Mouse (Mus musculus): ENCODE results near the gene Mmp15.
"Not testable (repeated sequence)": the region's sequence is repeated elsewhere in the genome, so short reads cannot be mapped to it uniquely, and the experiment has no call there.

The Mmp15 gene

GRCm38 (mm10) chr8:95378928-95379327 is 26.9 kb downstream of the Mmp15 start:
- not testable (repeated sequence) for DNase-seq

GRCm38 (mm10) chr8:95380953-95381352 is 28.9 kb downstream of the Mmp15 start:
- DNase-seq: no peak

GRCm38 (mm10) chr8:95381595-95381994 is 29.5 kb downstream of the Mmp15 start:
- no peak for DNase-seq

GRCm38 (mm10) chr8:95384501-95384900 is 32.4 kb downstream of the Mmp15 start:
- DNase-seq: no peak

- no peak for DNase-seq
Observed at GRCm38 (mm10) chr8:95386037-95386436, 34.0 kb downstream of the Mmp15 start.

- DNase-seq: no peak
Observed at GRCm38 (mm10) chr8:95387221-95387620, 35.2 kb downstream of the Mmp15 start.

- no peak for DNase-seq
Observed at GRCm38 (mm10) chr8:95387936-95388335, 35.9 kb downstream of the Mmp15 start.

- no peak for DNase-seq
Observed at GRCm38 (mm10) chr8:95390312-95390711, 38.2 kb downstream of the Mmp15 start.

GRCm38 (mm10) chr8:95391101-95391500 is 39.0 kb downstream of the Mmp15 start:
- DNase-seq: no peak

GRCm38 (mm10) chr8:95392604-95393003 is 40.5 kb downstream of the Mmp15 start:
- DNase-seq: no peak

- no peak for DNase-seq
Observed at GRCm38 (mm10) chr8:95395186-95395918, 43.3 kb downstream of the Mmp15 start.

GRCm38 (mm10) chr8:95396752-95397151 is 44.7 kb downstream of the Mmp15 start:
- DNase-seq: no peak

GRCm38 (mm10) chr8:95397201-95397600 is 45.1 kb downstream of the Mmp15 start:
- no peak for DNase-seq

- no peak for DNase-seq
Observed at GRCm38 (mm10) chr8:95399131-95399530, 47.1 kb downstream of the Mmp15 start.

GRCm38 (mm10) chr8:95401091-95401490 is 49.0 kb downstream of the Mmp15 start:
- no peak for DNase-seq

GRCm38 (mm10) chr8:95409518-95409917 is 57.5 kb downstream of the Mmp15 start:
- no peak for DNase-seq

GRCm38 (mm10) chr8:95411309-95411972 is 59.4 kb downstream of the Mmp15 start:
- no peak for DNase-seq

GRCm38 (mm10) chr8:95422193-95422810 is 70.2 kb downstream of the Mmp15 start:
- DNase-seq: no peak

Measured in cerebellum, adult 18-20 months (tissue).